Mouse (Mus musculus) C2C12 (cell line): ENCODE data around the gene Cd3eap. TPM values are rescaled to one million over a fixed set of nuclear protein-coding genes. Genes with fewer than 3 reads are reported as not detected.
A peak's percentile ranks its signal among the peaks of the same experiment; 100 is the strongest.

Experiments used
- H3K27me3 ChIP-seq: one replicate; pipeline ENCODE4 v1.6.1; 2011; ENCODE audit not compliant: control insufficient read depth, insufficient read depth, insufficient read length
- H3K36me3 ChIP-seq: one replicate; pipeline ENCODE4 v1.6.1; 2011; ENCODE audit not compliant: control insufficient read depth, insufficient read depth
- H3K4me3 ChIP-seq: one replicate; pipeline ENCODE4 v1.5.1; 2011; ENCODE audit warnings: mild to moderate bottlenecking, control low read depth; ENCODE audit not compliant: poor library complexity, insufficient read depth, severe bottlenecking
- H3K79me2 ChIP-seq: one replicate; pipeline ENCODE4 v1.6.1; 2011; ENCODE audit not compliant: control insufficient read depth, insufficient read depth
- H3K79me3 ChIP-seq: one replicate; pipeline ENCODE4 v1.6.1; 2011; ENCODE audit warnings: low read depth, control low read depth
- H3ac ChIP-seq: one replicate; pipeline ENCODE3; 2011; ENCODE audit warnings: low read depth; ENCODE audit not compliant: control insufficient read depth, insufficient read length
- CEBPB ChIP-seq: IDR thresholded peaks from one replicate; pipeline ENCODE4 v1.6.1; 2011; ENCODE audit warnings: low read depth, mild to moderate bottlenecking, control low read depth, moderate library complexity
- CTCF ChIP-seq: IDR thresholded peaks from one replicate; pipeline ENCODE4 v1.5.1; 2011; ENCODE audit not compliant: control insufficient read depth, insufficient read depth, insufficient read length
- FOSL1 ChIP-seq: IDR thresholded peaks from one replicate; pipeline ENCODE4 v1.8.0; 2011; ENCODE audit warnings: mild to moderate bottlenecking, low read length; ENCODE audit not compliant: poor library complexity, insufficient read depth, severe bottlenecking
- MAX ChIP-seq: IDR thresholded peaks from one replicate; pipeline ENCODE4 v1.6.1; 2011; ENCODE audit warnings: mild to moderate bottlenecking, control low read depth
- MYOD1 ChIP-seq: IDR thresholded peaks from one replicate; pipeline ENCODE4 v1.6.1; 2011; ENCODE audit warnings: low read depth; ENCODE audit not compliant: control insufficient read depth, insufficient read length
- MYOG ChIP-seq: IDR thresholded peaks from one replicate; pipeline ENCODE4 v1.6.1; 2011; ENCODE audit not compliant: control insufficient read depth, insufficient read length; ENCODE audit errors: extremely low read depth
- USF1 ChIP-seq: IDR thresholded peaks from one replicate; pipeline ENCODE4 v1.6.1; 2011; ENCODE audit warnings: low read depth, mild to moderate bottlenecking, control low read depth, moderate library complexity
- polyA plus RNA-seq: library from polyadenylated mRNA; unstranded; fragments of >200 nt; fragmentation: generic; extraction: Trizol; gene quantifications from one replicate; pipeline ENCODE4 v1.2.1, GENCODE M21; 2012; ENCODE audit warnings: missing spikeins

The Cd3eap gene
- polyA plus RNA-seq, 1 experiment: 25.6 TPM

DNA sequence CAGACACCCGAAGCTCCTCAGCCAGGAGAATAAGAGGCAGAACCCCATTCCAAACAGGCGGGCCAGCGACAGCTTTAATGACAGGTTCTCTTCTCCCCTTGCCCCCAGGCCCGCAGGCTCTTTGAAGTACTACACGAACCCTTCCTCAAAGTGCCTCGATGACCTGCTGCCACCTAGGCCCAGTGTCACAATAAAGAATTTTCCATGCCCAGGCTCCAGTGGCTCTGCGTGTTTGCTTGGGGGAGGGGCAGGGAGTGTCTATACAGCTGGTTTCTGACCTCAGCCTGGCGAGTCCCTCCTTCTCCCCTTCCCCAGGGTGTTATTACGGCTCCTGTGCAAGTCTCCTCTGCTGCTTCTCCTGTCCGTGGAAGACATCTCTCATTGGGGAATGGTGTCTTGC lies 3.0 kb downstream of the Cd3eap start:
- H3K36me3 ChIP-seq: peaks cover 17% of the 10 kb centered on the region
- no peak overlapping the region for H3ac ChIP-seq
- H3K4me3 ChIP-seq: no peak overlapping the region
- peaks cover 34% of the 10 kb centered on the region for H3K79me2 ChIP-seq
- H3K79me3 ChIP-seq: peaks cover 15% of the 10 kb centered on the region
- no peak for TF ChIP-seq MAX
- no peak for TF ChIP-seq FOSL1
- no peak for TF ChIP-seq CTCF
- no peak for TF ChIP-seq MYOD1
- TF ChIP-seq MYOG: no peak
- TF ChIP-seq CEBPB: no peak
- TF ChIP-seq USF1: no peak
- H3K27me3 ChIP-seq: no peaks in the 10 kb centered on the region

DNA sequence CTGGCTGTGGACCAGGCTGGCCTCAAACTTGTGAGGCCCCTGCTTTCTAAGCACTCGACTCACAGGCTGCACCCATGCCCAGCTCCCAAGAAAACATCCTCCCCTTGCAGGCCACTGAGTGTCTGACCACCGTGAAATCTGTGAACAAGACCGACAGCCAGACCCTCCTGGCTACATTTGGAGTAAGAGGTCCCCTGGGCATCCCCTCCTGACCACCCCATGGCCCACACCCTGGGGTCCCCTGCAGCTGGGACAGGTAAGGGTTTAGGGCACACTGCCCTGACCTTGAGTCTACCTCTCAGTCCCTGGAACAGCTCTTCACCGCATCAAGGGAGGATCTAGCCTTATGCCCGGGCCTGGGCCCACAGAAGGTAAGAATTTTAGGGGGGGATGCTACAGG lies 4.3 kb downstream of the Cd3eap start:
- Histone ChIP-seq H3ac (no peak overlapping the region), H3K79me3 (peaks cover 15% of the 10 kb centered on the region), H3K27me3 (no peaks in the 10 kb centered on the region), H3K36me3 (peaks cover 17% of the 10 kb centered on the region), H3K79me2 (peaks cover 34% of the 10 kb centered on the region), H3K4me3 (no peak overlapping the region)
- no peak for TF ChIP-seq MYOG
- no peak for TF ChIP-seq USF1
- TF ChIP-seq MYOD1: no peak
- no peak for TF ChIP-seq MAX
- TF ChIP-seq CEBPB: no peak
- no peak for TF ChIP-seq FOSL1
- no peak for TF ChIP-seq CTCF

DNA sequence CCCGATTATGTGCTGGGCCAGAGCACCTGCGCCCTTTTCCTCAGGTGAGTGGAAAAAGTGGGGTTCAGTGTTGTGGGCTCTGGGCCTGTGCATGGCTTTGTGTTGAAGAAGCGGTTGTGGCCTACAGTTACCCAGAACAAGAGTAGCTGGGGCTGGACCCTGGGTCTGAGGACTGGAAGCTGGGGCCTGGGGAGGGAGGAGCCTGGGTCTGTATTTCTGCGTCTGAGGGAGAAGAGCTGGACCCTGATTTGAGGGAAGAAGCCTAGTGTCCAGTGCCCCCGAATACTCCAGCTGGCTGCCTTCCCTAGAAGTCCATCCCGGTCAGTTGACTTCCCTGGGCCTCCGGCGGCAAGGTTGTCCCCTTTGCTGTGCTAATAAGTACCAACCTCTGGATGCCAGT lies 9.1 kb downstream of the Cd3eap start:
- no peaks in the 10 kb centered on the region for H3K27me3 ChIP-seq
- H3ac ChIP-seq: no peak overlapping the region
- H3K4me3 ChIP-seq: no peak overlapping the region
- H3K36me3 ChIP-seq: peaks cover 17% of the 10 kb centered on the region
- TF ChIP-seq USF1 (no peak), MAX (no peak), MYOD1 (no peak), CTCF (no peak), MYOG (no peak), FOSL1 (no peak), CEBPB (no peak)
- H3K79me3 ChIP-seq: peaks cover 10% of the 10 kb centered on the region
- peaks cover 20% of the 10 kb centered on the region for H3K79me2 ChIP-seq

DNA sequence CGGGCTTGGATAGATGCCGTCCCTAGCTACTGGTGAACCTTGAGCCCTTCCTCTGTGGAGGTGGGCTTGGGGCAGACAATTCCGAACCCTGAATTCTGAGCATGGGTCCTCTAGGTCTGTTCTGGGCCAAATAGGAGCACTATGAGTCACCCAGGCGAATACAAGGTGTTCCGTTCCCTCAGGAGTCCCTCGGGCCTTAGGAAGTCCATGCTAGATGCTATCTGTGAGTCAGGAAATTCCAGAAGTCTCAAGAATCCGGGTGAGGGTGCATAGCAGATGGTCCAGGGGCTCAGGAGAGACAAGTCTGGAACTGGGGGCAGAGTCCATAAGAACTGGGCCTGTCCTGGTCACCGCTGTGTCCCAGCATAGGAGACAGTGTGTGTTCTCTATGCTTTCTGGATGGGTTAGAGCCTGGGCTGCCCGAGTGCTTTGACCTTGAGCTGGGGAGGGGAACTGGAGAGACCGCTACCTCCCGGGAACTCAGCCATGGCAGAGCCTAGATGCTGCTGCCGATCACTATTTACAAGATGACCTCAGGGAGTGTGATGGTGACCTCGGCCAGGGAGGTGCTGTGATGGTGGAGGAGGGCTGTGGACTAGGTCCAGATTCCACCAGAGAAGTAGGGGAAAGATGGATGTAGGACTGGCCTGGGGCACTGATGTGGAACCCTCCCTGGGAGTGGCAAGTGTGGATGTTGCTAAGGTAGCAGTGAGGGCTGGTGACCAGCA lies 9.9 kb downstream of the Cd3eap start:
- H3K79me3 ChIP-seq: peaks cover 10% of the 10 kb centered on the region

DNA sequence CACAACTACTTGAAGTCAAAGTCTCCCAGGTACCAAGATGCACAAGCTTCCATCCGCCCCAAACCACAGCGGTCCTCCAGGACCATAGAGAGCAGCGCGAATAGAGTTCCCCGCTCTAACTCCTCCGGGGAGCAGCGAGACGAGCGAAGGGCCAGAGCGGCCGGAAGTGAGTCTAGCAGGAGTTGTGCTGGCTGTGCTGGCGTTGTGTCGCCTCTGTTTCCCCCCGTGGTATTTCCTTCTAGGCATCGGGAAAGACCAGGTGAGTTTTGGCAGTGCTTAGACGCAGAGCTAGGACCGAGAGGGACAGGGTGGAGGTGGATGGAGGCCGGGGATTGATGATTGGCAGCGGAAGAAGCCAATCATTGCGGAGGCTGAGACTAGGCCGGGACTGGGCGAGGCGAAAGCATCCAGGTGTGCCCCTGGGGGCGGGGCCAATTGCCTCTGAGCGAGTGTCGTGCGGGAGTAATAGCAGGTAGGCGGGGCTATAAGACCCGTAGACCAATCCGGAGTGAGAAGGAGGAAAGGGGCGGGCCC lies 14.3 kb downstream of the Cd3eap start:
- Histone ChIP-seq H3K27me3 (no peaks in the 10 kb centered on the region), H3K79me2 (peaks cover 20% of the 10 kb centered on the region), H3K4me3 (peak overlapping the region; percentile 46), H3K79me3 (peaks cover 10% of the 10 kb centered on the region), H3ac (peak overlapping the region; percentile 83), H3K36me3 (peaks cover 6% of the 10 kb centered on the region)
- TF ChIP-seq CEBPB (no peak), MAX (no peak), CTCF (no peak), MYOD1 (no peak), FOSL1 (no peak), USF1 (no peak), MYOG (no peak)

More for the DNA sequence above, 9.9 kb downstream of the Cd3eap start:
- no peak overlapping the region for H3K4me3 ChIP-seq
- no peak overlapping the region for H3ac ChIP-seq
- TF ChIP-seq USF1 (no peak), CTCF (no peak), FOSL1 (no peak), MYOG (no peak), CEBPB (no peak), MYOD1 (no peak), MAX (no peak)
- peaks cover 20% of the 10 kb centered on the region for H3K79me2 ChIP-seq
- peaks cover 13% of the 10 kb centered on the region for H3K36me3 ChIP-seq
- H3K27me3 ChIP-seq: no peaks in the 10 kb centered on the region
